ENCODE assay signal across 7 mouse cellular contexts in genomic region chr2:32750887-32751664, GRCm38 (mm10). TPM values are rescaled to one million over a fixed set of nuclear protein-coding genes. Genes with fewer than 3 reads are reported as not detected.
DNase-seq lines count a peak whose midpoint lies in the region; ATAC-seq and TF ChIP-seq lines count a peak whose summit lies in the region.

No protein-coding gene starts in this region.

- no peaks in the 10 kb centered on the region for H3K27me3 ChIP-seq in forebrain, embryonic 15.5 days
- no peaks in the 10 kb centered on the region for H3K27me3 ChIP-seq in kidney, adult 2 months (replicated peaks; ENCODE audit: control insufficient read depth, insufficient read depth, low read length)

- WGBS in forebrain, embryonic 15.5 days: 9% methylated on average over 31 of the region's 31 CpGs
- WGBS in kidney, adult 2 months: 26% methylated on average over 31 of the region's 31 CpGs
- WGBS in lung, adult 2 months: 58% methylated on average over 31 of the region's 31 CpGs

- H3K9me3 ChIP-seq in forebrain, embryonic 15.5 days: no peaks in the 10 kb centered on the region

- H3K4me2 ChIP-seq in forebrain, embryonic 15.5 days (replicated peaks): peak overlapping the region; percentile 41

- peak overlapping the region; percentile 26 for H3K4me3 ChIP-seq in forebrain, embryonic 15.5 days
- H3K4me3 ChIP-seq in kidney, adult 2 months (ENCODE audit: insufficient read depth, low read depth, low read length): peak overlapping the region; percentile 43
- H3K4me3 ChIP-seq in lung, adult 2 months (replicated peaks; ENCODE audit: extremely low read depth, low read depth, low read length): peak overlapping the region; percentile 44

- TF ChIP-seq CTCF in brain, embryonic 14.5 days (IDR thresholded peaks at IDR 0.05; ENCODE audit: borderline replicate concordance, extremely low read depth, insufficient read depth, insufficient read length): no peak
- TF ChIP-seq CTCF in kidney, adult 2 months (conservative IDR thresholded peaks at IDR 0.05; ENCODE audit: insufficient read depth, insufficient read length, low read depth, low read length): no peak
- no peak for TF ChIP-seq CTCF in lung, adult 2 months (IDR thresholded peaks at IDR 0.05; ENCODE audit: insufficient read depth, low read length)

- ATAC-seq in forebrain, embryonic 15.5 days (replicated peaks): peak; percentile 70
- ATAC-seq in megakaryocyte progenitor cell, adult 5-6 weeks (replicated peaks; ENCODE audit: poor library complexity): no peak

- 0 out of 2 replicates have a peak overlapping the region, but pooled peaks have one; percentile 21 for H3K9ac ChIP-seq in forebrain, embryonic 15.5 days (replicated peaks)

- TF ChIP-seq POLR2A in brain, embryonic 14.5 days (IDR thresholded peaks at IDR 0.05; ENCODE audit: borderline replicate concordance, extremely low read depth, insufficient read depth, insufficient read length, poor library complexity, severe bottlenecking): no peak
- TF ChIP-seq POLR2A in kidney, adult 2 months (IDR thresholded peaks at IDR 0.05; ENCODE audit: low read depth, low read length): no peak
- TF ChIP-seq POLR2A in lung, adult 2 months (IDR thresholded peaks at IDR 0.05; ENCODE audit: borderline replicate concordance, extremely low read depth, low read depth, low read length): peak; percentile 48; the same call in 1 of the 2 replicates

- DNase-seq in brain, embryonic 14.5 days (ENCODE audit: low read depth): peak; percentile 85
- peak; percentile 93 for DNase-seq in kidney, adult 2 months
- peak; percentile 79 for DNase-seq in lung, adult 2 months
- peak; percentile 92 for DNase-seq in retina, postnatal 1 day
- no peak for DNase-seq in layer of hippocampus, postnatal 14 days (ENCODE audit: low spot score in 2 of 2)

- H3K4me1 ChIP-seq in forebrain, embryonic 15.5 days: peaks cover 13% of the 10 kb centered on the region
- H3K4me1 ChIP-seq in kidney, adult 2 months (ENCODE audit: control insufficient read depth, insufficient read depth, low read length): no peaks in the 10 kb centered on the region
- no peaks in the 10 kb centered on the region for H3K4me1 ChIP-seq in lung, adult 2 months (ENCODE audit: control insufficient read depth, insufficient read depth, low read length)

- H3K36me3 ChIP-seq in forebrain, embryonic 15.5 days: peaks cover 54% of the 10 kb centered on the region
- peaks cover 1% of the 10 kb centered on the region; the same call in 1 of the 2 replicates for H3K36me3 ChIP-seq in kidney, adult 2 months (ENCODE audit: control insufficient read depth, insufficient read depth, low read length)

- H3K27ac ChIP-seq in forebrain, embryonic 15.5 days (replicated peaks): no peak overlapping the region
- peak overlapping the region; percentile 37; the same call in 1 of the 2 replicates for H3K27ac ChIP-seq in kidney, adult 2 months (ENCODE audit: insufficient read depth, low read depth, low read length)

RNA-seq across cellular contexts. Expression of gene Tor2a, which starts 6.0 kb away (rescaled TPM):
- polyA plus RNA-seq in brain, embryonic 14.5 days (2012; rRNA removed): 60.6 and 96.6 TPM in 2 replicates
- 63.2 and 66.3 TPM in 2 replicates for polyA plus RNA-seq in forebrain, embryonic 15.5 days (2015; fragmentation: Nextera tagmentation; extraction: Ambion mirVana)
- polyA plus RNA-seq in kidney, adult 2 months (2012; rRNA removed): 72.5 and 93.3 TPM in 2 replicates
- polyA plus RNA-seq in lung, adult 2 months (2012; rRNA removed): 65.3 and 67.8 TPM in 2 replicates
- 25.1 and 26.7 TPM in 2 replicates for total RNA-seq in megakaryocyte progenitor cell, adult 5-6 weeks (2015)
- total RNA-seq in megakaryocyte progenitor cell, adult 5-6 weeks (2017): 16.2 and 24.5 TPM in 2 replicates
- 10 to 100 TPM; 29.7 to 31.2 TPM for total RNA-seq in layer of hippocampus, postnatal 14 days (2021)

RNA-seq across cellular contexts. Expression of gene 6330409D20Rik, which starts 10.3 kb away (rescaled TPM):
- polyA plus RNA-seq in brain, embryonic 14.5 days (2012; rRNA removed): 4.4 and 4.8 TPM in 2 replicates
- 2.4 and 2.7 TPM in 2 replicates for polyA plus RNA-seq in forebrain, embryonic 15.5 days (2015; fragmentation: Nextera tagmentation; extraction: Ambion mirVana)
- polyA plus RNA-seq in kidney, adult 2 months (2012; rRNA removed): not detected in 2 replicates
- polyA plus RNA-seq in lung, adult 2 months (2012; rRNA removed): 0.18 and 0.41 TPM in 2 replicates
- total RNA-seq in megakaryocyte progenitor cell, adult 5-6 weeks (2015): not detected in 2 replicates
- not detected in 2 replicates for total RNA-seq in megakaryocyte progenitor cell, adult 5-6 weeks (2017)
- 1 to 10 TPM; 2.8 to 2.9 TPM for total RNA-seq in layer of hippocampus, postnatal 14 days (2021)

RNA-seq across cellular contexts. Expression of gene Ttc16, which starts 24.4 kb away (rescaled TPM):
- 1.4 and 1.6 TPM in 2 replicates for polyA plus RNA-seq in brain, embryonic 14.5 days (2012; rRNA removed)
- 0.61 and 0.66 TPM in 2 replicates for polyA plus RNA-seq in forebrain, embryonic 15.5 days (2015; fragmentation: Nextera tagmentation; extraction: Ambion mirVana)
- 1.1 TPM in 2 replicates for polyA plus RNA-seq in kidney, adult 2 months (2012; rRNA removed)
- 9.7 and 12.0 TPM in 2 replicates for polyA plus RNA-seq in lung, adult 2 months (2012; rRNA removed)
- total RNA-seq in megakaryocyte progenitor cell, adult 5-6 weeks (2015): 0.12 TPM in 1 of 2 replicates, not detected in the other
- 0.41 TPM in 1 of 2 replicates, not detected in the other for total RNA-seq in megakaryocyte progenitor cell, adult 5-6 weeks (2017)
- 1 to 10 TPM in 1 of 2 experiments, under 1 TPM in 1; 0.33 to 1.6 TPM for total RNA-seq in layer of hippocampus, postnatal 14 days (2021)

RNA-seq across cellular contexts. Expression of gene Ptrh1, which starts 24.5 kb away (rescaled TPM):
- 7.1 and 8.7 TPM in 2 replicates for polyA plus RNA-seq in brain, embryonic 14.5 days (2012; rRNA removed)
- 4.8 and 6.6 TPM in 2 replicates for polyA plus RNA-seq in forebrain, embryonic 15.5 days (2015; fragmentation: Nextera tagmentation; extraction: Ambion mirVana)
- 8.0 and 11.8 TPM in 2 replicates for polyA plus RNA-seq in kidney, adult 2 months (2012; rRNA removed)
- 5.6 and 10.7 TPM in 2 replicates for polyA plus RNA-seq in lung, adult 2 months (2012; rRNA removed)
- total RNA-seq in megakaryocyte progenitor cell, adult 5-6 weeks (2015): 2.7 and 2.9 TPM in 2 replicates
- total RNA-seq in megakaryocyte progenitor cell, adult 5-6 weeks (2017): 1.4 TPM in 2 replicates
- 1 to 10 TPM; 7.1 to 8.6 TPM for total RNA-seq in layer of hippocampus, postnatal 14 days (2021)

RNA-seq across cellular contexts. Expression of gene Sh2d3c, which starts 30.2 kb away (rescaled TPM):
- 47.8 and 60.6 TPM in 2 replicates for polyA plus RNA-seq in brain, embryonic 14.5 days (2012; rRNA removed)
- 39.5 and 39.7 TPM in 2 replicates for polyA plus RNA-seq in forebrain, embryonic 15.5 days (2015; fragmentation: Nextera tagmentation; extraction: Ambion mirVana)
- 28.4 and 30.4 TPM in 2 replicates for polyA plus RNA-seq in kidney, adult 2 months (2012; rRNA removed)
- 167 and 260 TPM in 2 replicates for polyA plus RNA-seq in lung, adult 2 months (2012; rRNA removed)
- 18.2 and 19.9 TPM in 2 replicates for total RNA-seq in megakaryocyte progenitor cell, adult 5-6 weeks (2015)
- total RNA-seq in megakaryocyte progenitor cell, adult 5-6 weeks (2017): 10.3 and 10.7 TPM in 2 replicates
- 10 to 100 TPM; 31.4 to 33.2 TPM for total RNA-seq in layer of hippocampus, postnatal 14 days (2021)

Comparison
In these comparisons a context has a peak if more than half of its experiments do, and no peak if none do; other contexts are left out.
1. DNase-seq: peak in brain, embryonic 14.5 days (single experiment), kidney, adult 2 months (single experiment), lung, adult 2 months (single experiment) and retina, postnatal 1 day (single experiment); none in layer of hippocampus, postnatal 14 days (0 of 2).
2. Peak in every context shown above with its lines, with median percentiles within 50 percentile points of each other: H3K4me3 ChIP-seq.